Mouse (Mus musculus) liver, postnatal 0 days (tissue): ENCODE measurements at regions not wholly inside any gene's neighbourhood (a gene's known extent, or its start where the extent isn't known, plus 50 kb on each side); places are given as distances from the start of the nearest gene placed in this dataset.

Experiments used
- CTCF ChIP-seq: sonication (generic); IDR thresholded peaks from 2 replicates; pipeline ENCODE4 v1.5.1; 2016; ENCODE audit warnings: antibody characterized with exemption, low read depth
- EP300 ChIP-seq: IDR thresholded peaks from 2 replicates; pipeline ENCODE4 v1.6.1; 2016; ENCODE audit warnings: antibody characterized with exemption, low read depth, mild to moderate bottlenecking

DNA sequence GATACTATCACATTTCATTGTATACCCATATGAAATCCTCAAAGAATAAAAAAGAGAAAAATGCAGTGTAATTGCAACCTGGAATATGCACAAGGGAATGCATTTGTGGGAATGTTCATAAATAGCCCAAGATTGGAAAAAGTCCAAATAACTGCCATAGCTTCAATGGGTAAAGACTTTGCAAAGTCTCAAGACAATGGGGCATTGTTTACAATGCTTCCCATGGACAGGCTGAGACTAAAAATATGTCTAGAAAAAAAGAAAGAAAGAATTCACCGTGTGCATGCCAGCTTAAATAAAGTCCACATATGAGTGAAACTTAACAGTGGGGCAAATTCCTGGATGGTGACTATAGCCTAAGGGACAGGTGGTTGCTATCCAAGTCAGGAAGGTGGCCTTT lies 210.4 kb upstream of the Sox11 start:
- TF ChIP-seq CTCF (no peak), EP300 (no peak)
